ENCODE assay signal across 9 mouse cellular contexts in the genomic region with DNA sequence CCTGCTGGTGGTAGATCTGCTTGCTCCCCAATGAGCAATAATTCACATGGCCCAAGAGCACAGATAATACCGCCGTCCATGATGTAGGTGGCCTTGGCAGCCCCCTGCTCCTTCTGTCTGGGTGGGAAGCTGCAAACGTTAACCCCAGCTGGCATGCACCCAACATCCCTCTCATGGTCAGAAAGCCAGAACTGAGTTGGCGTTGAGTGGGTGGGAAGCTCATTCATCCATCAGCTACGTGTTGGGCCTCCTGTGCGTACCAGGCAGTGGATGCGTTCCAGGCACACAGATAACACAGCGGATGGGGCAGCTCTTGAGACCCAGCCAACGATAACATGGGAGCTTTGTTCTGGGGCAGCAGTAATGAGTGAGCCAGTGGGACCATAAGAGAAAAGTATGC.
A peak's percentile ranks its signal among the peaks of the same experiment; 100 is the strongest.
DNase-seq lines count a peak whose midpoint lies in the region; ATAC-seq and TF ChIP-seq lines count a peak whose summit lies in the region.
"Had no signal": no experiment of that assay in that cellular context is flagged by ENCODE, and none has a peak within 500 bp of the region (broad histone marks: within the 10 kb centered on the region; RNA-seq: fewer than 3 reads in every experiment).

No protein-coding gene starts in this region.

- H3K9me3 ChIP-seq in kidney, embryonic 15.5 days (replicated peaks): no peaks in the 10 kb centered on the region
- no peaks in the 10 kb centered on the region for H3K9me3 ChIP-seq in liver, postnatal 0 days (ENCODE audit: low read length)
- H3K9me3 ChIP-seq in forebrain, embryonic 16.5 days (ENCODE audit: control insufficient read depth, low read length): no peaks in the 10 kb centered on the region
- H3K9me3 ChIP-seq: embryonic facial prominence, embryonic 15.5 days had no signal

- no peak for ATAC-seq in kidney, embryonic 15.5 days (replicated peaks; ENCODE audit: low FRiP score)
- no peak for ATAC-seq in liver, postnatal 0 days
- ATAC-seq in forebrain, embryonic 16.5 days: no peak

- H3K27me3 ChIP-seq in kidney, embryonic 15.5 days: no peaks in the 10 kb centered on the region
- H3K27me3 ChIP-seq in liver, postnatal 0 days (ENCODE audit: insufficient read depth, low read length): no peaks in the 10 kb centered on the region
- no peaks in the 10 kb centered on the region for H3K27me3 ChIP-seq in forebrain, embryonic 16.5 days (replicated peaks; ENCODE audit: control insufficient read depth, insufficient read depth, low read length)
- H3K27me3 ChIP-seq: embryonic facial prominence, embryonic 15.5 days had no signal

- WGBS in kidney, embryonic 15.5 days: 42% methylated on average over 9 of the region's 9 CpGs
- 55% methylated on average over 9 of the region's 9 CpGs for WGBS in liver, postnatal 0 days (ENCODE audit: insufficient replicate concordance)
- WGBS in forebrain, embryonic 16.5 days: 49% methylated on average over 9 of the region's 9 CpGs

- peaks cover 61% of the 10 kb centered on the region for H3K4me1 ChIP-seq in kidney, embryonic 15.5 days
- peaks cover 4% of the 10 kb centered on the region; the same call in 1 of the 2 replicates for H3K4me1 ChIP-seq in liver, postnatal 0 days (ENCODE audit: insufficient read depth)
- H3K4me1 ChIP-seq in forebrain, embryonic 16.5 days (replicated peaks; ENCODE audit: control insufficient read depth, insufficient read depth, low read length): no peaks in the 10 kb centered on the region

- H3K9ac ChIP-seq in kidney, embryonic 15.5 days: no peak overlapping the region
- no peak overlapping the region for H3K9ac ChIP-seq in liver, postnatal 0 days (replicated peaks)
- H3K9ac ChIP-seq in forebrain, embryonic 16.5 days (replicated peaks; ENCODE audit: low read depth, low read length): no peak overlapping the region
- H3K9ac ChIP-seq: embryonic facial prominence, embryonic 15.5 days had no signal

- no peak for TF ChIP-seq POLR2A in brain, embryonic 14.5 days (IDR thresholded peaks at IDR 0.05; ENCODE audit: borderline replicate concordance, extremely low read depth, insufficient read depth, insufficient read length, poor library complexity, severe bottlenecking)

- no peak for DNase-seq in kidney, adult 9 months
- peak; percentile 55 for DNase-seq in brain, embryonic 14.5 days (ENCODE audit: low read depth)
- peak; percentile 93 for DNase-seq in heart, postnatal 4 days
- DNase-seq in liver, postnatal 0 days: peak; percentile 34
- no peak for DNase-seq in natural killer cell, adult 2 months (ENCODE audit: low spot score in 2 of 2)
- no peak for DNase-seq in thymus, postnatal 0 days (ENCODE audit: low spot score)

- no peak for TF ChIP-seq EP300 in liver, postnatal 0 days (IDR thresholded peaks at IDR 0.05; ENCODE audit: low read depth)

- no peaks in the 10 kb centered on the region for H3K36me3 ChIP-seq in kidney, embryonic 15.5 days
- H3K36me3 ChIP-seq in liver, postnatal 0 days (replicated peaks; ENCODE audit: insufficient read depth, low read length): no peaks in the 10 kb centered on the region
- H3K36me3 ChIP-seq in forebrain, embryonic 16.5 days (ENCODE audit: control insufficient read depth, insufficient read depth): no peaks in the 10 kb centered on the region
- H3K36me3 ChIP-seq: embryonic facial prominence, embryonic 15.5 days had no signal

- H3K27ac ChIP-seq in kidney, embryonic 15.5 days: peak overlapping the region; percentile 78
- H3K27ac ChIP-seq in liver, postnatal 0 days (ENCODE audit: low read depth): no peak overlapping the region
- H3K27ac ChIP-seq in forebrain, embryonic 16.5 days (ENCODE audit: low read length): no peak overlapping the region
- H3K27ac ChIP-seq: embryonic facial prominence, embryonic 15.5 days had no signal

- H3K4me2 ChIP-seq in kidney, embryonic 15.5 days: no peak overlapping the region
- no peak overlapping the region for H3K4me2 ChIP-seq in liver, postnatal 0 days (ENCODE audit: low read depth, low read length)
- H3K4me2 ChIP-seq in forebrain, embryonic 16.5 days (ENCODE audit: low read length): no peak overlapping the region
- H3K4me2 ChIP-seq: embryonic facial prominence, embryonic 15.5 days had no signal

- H3K4me3 ChIP-seq in kidney, embryonic 15.5 days (replicated peaks): no peak overlapping the region
- no peak overlapping the region for H3K4me3 ChIP-seq in liver, postnatal 0 days (ENCODE audit: low read depth, low read length)
- no peak overlapping the region for H3K4me3 ChIP-seq in forebrain, embryonic 16.5 days (replicated peaks; ENCODE audit: low read length)
- H3K4me3 ChIP-seq: embryonic facial prominence, embryonic 15.5 days had no signal

- TF ChIP-seq CTCF in brain, embryonic 14.5 days (IDR thresholded peaks at IDR 0.05; ENCODE audit: borderline replicate concordance, extremely low read depth, insufficient read depth, insufficient read length): no peak
- no peak for TF ChIP-seq CTCF in liver, postnatal 0 days (IDR thresholded peaks at IDR 0.05; ENCODE audit: low read depth)

Comparison
In these comparisons a context has a peak if more than half of its experiments do, and no peak if none do; other contexts are left out.
1. DNase-seq: peak in brain, embryonic 14.5 days (single experiment), heart, postnatal 4 days (single experiment) and liver, postnatal 0 days (single experiment); none in kidney, adult 9 months (single experiment), natural killer cell, adult 2 months (0 of 2) and thymus, postnatal 0 days (single experiment).